Mouse (Mus musculus) cerebellum, adult 2 months (tissue): ENCODE measurements around the gene Aprt.

Experiments
- CTCF ChIP-seq: fragments of 200-500 bp; IDR thresholded peaks from 2 replicates; pipeline ENCODE4 v1.5.1; 2011; ENCODE audit warnings: low read depth, mild to moderate bottlenecking, control low read depth, low read length, moderate library complexity, borderline replicate concordance; ENCODE audit not compliant: insufficient read depth
- POLR2A ChIP-seq: fragments of 200-500 bp; IDR thresholded peaks from 2 replicates; pipeline ENCODE4 v1.6.1; 2011; ENCODE audit warnings: low read length, control low read depth, borderline replicate concordance; ENCODE audit not compliant: insufficient read depth

- TF ChIP-seq CTCF (no peak), POLR2A (no peak)
Observed at GRCm38 (mm10) chr8:122605367-122605766, 28.7 kb upstream of the Aprt start.
